Mouse (Mus musculus): ENCODE data around the gene Zfp658.

DNA sequence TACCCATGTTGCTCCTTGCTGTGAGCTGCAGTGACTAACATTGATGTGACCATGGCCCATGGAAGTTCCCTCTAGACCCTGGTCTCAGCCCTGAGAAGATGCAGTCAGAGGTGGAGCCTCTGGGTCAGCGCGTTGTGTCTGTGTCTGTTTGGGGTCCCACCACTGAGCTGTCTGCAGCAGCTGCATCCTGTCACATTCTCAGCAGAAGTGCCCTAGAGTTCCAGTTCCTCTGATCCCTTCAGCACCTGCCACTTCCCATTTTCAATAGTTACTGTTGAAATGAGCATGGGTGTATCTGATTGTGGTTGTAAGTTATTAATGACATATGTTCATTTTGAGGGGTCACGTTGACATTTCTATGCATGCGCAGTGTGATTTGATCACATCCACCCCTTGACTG lies 8.9 kb upstream of the Zfp658 start:
- TF ChIP-seq POLR2A (IDR thresholded peaks at IDR 0.05; ENCODE audit: insufficient read depth, low read depth, low read length) (no peak), CTCF (IDR thresholded peaks at IDR 0.05) (no peak), EP300 (IDR thresholded peaks at IDR 0.05; ENCODE audit: insufficient read depth, low read depth, low read length) (no peak)
